8 mouse cellular contexts compared by ENCODE assay signal in genomic region chr7:127769651-127770038, GRCm38 (mm10). TPM values are rescaled to one million over a fixed set of nuclear protein-coding genes. Genes with fewer than 3 reads are reported as not detected.
DNase-seq lines count a peak whose midpoint lies in the region; ATAC-seq and TF ChIP-seq lines count a peak whose summit lies in the region.

Gene Orai3, plus strand, starts transcription at chr7:127769815.

- peaks cover 0 to 27% of the 10 kb centered on the region in 2 experiments; a peak in 2 of 4 replicates for H3K36me3 ChIP-seq in MEL (ENCODE audit: control insufficient read depth in 1 of 2, insufficient read depth in 2 of 2, low read length in 2 of 2)

- H3K79me2 ChIP-seq in MEL (ENCODE audit: control insufficient read depth, insufficient read depth, low read length, poor library complexity), result peaks cover 24% of the 10 kb centered on the region

- peak; percentile 91 for DNase-seq in MEL (ENCODE audit: low read depth, low spot score)
- DNase-seq in cerebellum, adult 9-10 months, result peak; percentile 82
- peak; percentile 63 for DNase-seq in layer of hippocampus, adult 9-10 months (ENCODE audit: low spot score)
- DNase-seq in lung, postnatal 10 days, result peak; percentile 96
- DNase-seq in ovary, postnatal 14 days (ENCODE audit: low spot score), result peak; percentile 80
- peak; percentile 68 for DNase-seq in thymus, postnatal 25 days

- ATAC-seq in frontal cortex, adult (ENCODE audit: low TSS enrichment), result peak; percentile 45
- peak; percentile 68 for ATAC-seq in hematopoietic stem cell, adult 5-6 weeks (replicated peaks in 1 of 2; ENCODE audit: insufficient read depth in 1 of 2, low FRiP score in 2 of 2, low TSS enrichment in 1 of 2, low read depth in 1 of 2, poor library complexity in 2 of 2, severe bottlenecking in 2 of 2)

- H3K27me3 ChIP-seq in MEL (ENCODE audit: control insufficient read depth in 1 of 2, insufficient read depth in 2 of 2, low read length in 2 of 2), result no peaks in the 10 kb centered on the region

- peak within 1 kb of the TSS; percentile 98 for H3K9ac ChIP-seq in MEL (ENCODE audit: control insufficient read depth, low read depth, low read length, poor library complexity, severe bottlenecking)

- peak within 1 kb of the TSS; percentile 82 to 93 for H3K4me3 ChIP-seq in MEL (ENCODE audit: control insufficient read depth in 1 of 2, insufficient read depth in 1 of 2, low read depth in 2 of 2, low read length in 2 of 2)

- no peak for TF ChIP-seq EP300 in MEL (IDR thresholded peaks at IDR 0.05; ENCODE audit: low read depth in 1 of 2, low read length in 2 of 2)

- TF ChIP-seq CTCF in MEL (IDR thresholded peaks at IDR 0.05 in 2 of 3, conservative IDR thresholded peaks at IDR 0.05 in 1 of 3; ENCODE audit: control insufficient read depth in 1 of 3, insufficient read depth in 1 of 3, low read depth in 2 of 3, low read length in 3 of 3, poor library complexity in 1 of 3, severe bottlenecking in 1 of 3), result no peak

- peak; percentile 77 to 90 for TF ChIP-seq POLR2A in MEL (IDR thresholded peaks at IDR 0.05; ENCODE audit: control insufficient read depth in 1 of 2, insufficient read depth in 1 of 2, low read depth in 1 of 2, low read length in 2 of 2, poor library complexity in 1 of 2)

- no peak for TF ChIP-seq RAD21 in MEL (IDR thresholded peaks at IDR 0.05; ENCODE audit: low read depth, low read length)

- peaks cover 5 to 34% of the 10 kb centered on the region in 2 experiments; a peak in 3 of 4 replicates for H3K4me1 ChIP-seq in MEL (ENCODE audit: control insufficient read depth in 1 of 2, insufficient read depth in 2 of 2, low read length in 2 of 2)

- no peaks in the 10 kb centered on the region for H3K9me3 ChIP-seq in MEL (replicated peaks; ENCODE audit: insufficient read depth, low read length)

- peak within 1 kb of the TSS; percentile 93 for H3K27ac ChIP-seq in MEL (ENCODE audit: control insufficient read depth, low read depth, low read length)

TF ChIP-seq in MEL, 35 proteins besides CTCF, POLR2A, EP300 and RAD21:
- peak; percentile 8; the same call in 1 of the 2 replicates for TF ChIP-seq CHD2 (IDR thresholded peaks at IDR 0.05; ENCODE audit: low read length)
- no peak for TF ChIP-seq MEF2A (IDR thresholded peaks at IDR 0.05; ENCODE audit: extremely low read depth, insufficient replicate concordance, low read depth, low read length, poor library complexity, severe bottlenecking)
- peak; percentile 86 for TF ChIP-seq ZMIZ1 (IDR thresholded peaks at IDR 0.05; ENCODE audit: low read depth, low read length)
- 0 out of 2 replicates have a peak, but pooled peaks have one; percentile 32 for TF ChIP-seq MAX (IDR thresholded peaks at IDR 0.05; ENCODE audit: low read length)
- peak; percentile 58; the same call in 1 of the 2 replicates for TF ChIP-seq HCFC1 (IDR thresholded peaks at IDR 0.05; ENCODE audit: low read depth, low read length)
- TF ChIP-seq KAT2A (conservative IDR thresholded peaks at IDR 0.05; ENCODE audit: low read depth, low read length), result no peak
- no peak for TF ChIP-seq BHLHE40 (IDR thresholded peaks at IDR 0.05; ENCODE audit: borderline replicate concordance, low read depth, low read length)
- no peak for TF ChIP-seq ZC3H11A (IDR thresholded peaks at IDR 0.05; ENCODE audit: low read depth, low read length)
- peak; percentile 60; the same call in 1 of the 2 replicates for TF ChIP-seq MAZ (IDR thresholded peaks at IDR 0.05; ENCODE audit: low read depth, low read length)
- TF ChIP-seq MYB (IDR thresholded peaks at IDR 0.05; ENCODE audit: low read depth, low read length), result no peak
- peak; percentile 78 for TF ChIP-seq ELF1 (IDR thresholded peaks at IDR 0.05; ENCODE audit: low read depth, low read length)
- peak; percentile 89 for TF ChIP-seq USF1 (IDR thresholded peaks at IDR 0.05; ENCODE audit: low read depth, low read length)
- no peak for TF ChIP-seq ZNF384 (IDR thresholded peaks at IDR 0.05; ENCODE audit: low read depth, low read length)
- peak; percentile 66; the same call in 1 of the 2 replicates for TF ChIP-seq MXI1 (IDR thresholded peaks at IDR 0.05; ENCODE audit: low read depth, low read length)
- TF ChIP-seq NRF1 (IDR thresholded peaks at IDR 0.05; ENCODE audit: insufficient read depth, low read depth, low read length, poor library complexity, severe bottlenecking), result no peak
- peak; percentile 89 for TF ChIP-seq POLR2AphosphoS2 (IDR thresholded peaks at IDR 0.05; ENCODE audit: low read length)
- TF ChIP-seq UBTF (IDR thresholded peaks at IDR 0.05; ENCODE audit: borderline replicate concordance, insufficient read depth, low read depth, low read length), result no peak; the same call in 1 of the 2 replicates
- TF ChIP-seq ZKSCAN1 (IDR thresholded peaks at IDR 0.05; ENCODE audit: low read depth, low read length), result no peak
- TF ChIP-seq TBP (IDR thresholded peaks at IDR 0.05; ENCODE audit: low read depth, low read length), result peak; percentile 89
- TF ChIP-seq USF2 (IDR thresholded peaks at IDR 0.05; ENCODE audit: borderline replicate concordance in 1 of 2, insufficient read depth in 1 of 2, low read depth in 1 of 2, low read length in 2 of 2), result no peak
- TF ChIP-seq POLR2AphosphoS5 (IDR thresholded peaks at IDR 0.05; ENCODE audit: borderline replicate concordance, low read depth, low read length), result no peak
- no peak for TF ChIP-seq GATA1 (IDR thresholded peaks at IDR 0.05; ENCODE audit: low read depth, low read length)
- TF ChIP-seq TAL1 (IDR thresholded peaks at IDR 0.05; ENCODE audit: low read length), result no peak
- no peak for TF ChIP-seq GABPA (IDR thresholded peaks at IDR 0.05; ENCODE audit: low read depth, low read length)
- peak; percentile 35; the same call in 1 of the 2 replicates for TF ChIP-seq MYC (IDR thresholded peaks at IDR 0.05; ENCODE audit: low read depth, low read length)
- TF ChIP-seq SMC3 (IDR thresholded peaks at IDR 0.05; ENCODE audit: low read depth, low read length), result no peak; the same call in 1 of the 2 replicates
- no peak for TF ChIP-seq E2F4 (IDR thresholded peaks at IDR 0.05; ENCODE audit: borderline replicate concordance, low read depth, low read length)
- TF ChIP-seq TCF12 (IDR thresholded peaks at IDR 0.05; ENCODE audit: low read depth, low read length), result peak; percentile 44; the same call in 1 of the 2 replicates
- TF ChIP-seq NELFE (IDR thresholded peaks at IDR 0.05; ENCODE audit: low read depth, low read length), result peak; percentile 97
- no peak for TF ChIP-seq CHD1 (IDR thresholded peaks at IDR 0.05; ENCODE audit: low read depth, low read length)
- TF ChIP-seq SIN3A (IDR thresholded peaks at IDR 0.05; ENCODE audit: low read length), result peak; percentile 79
- TF ChIP-seq RCOR1 (IDR thresholded peaks at IDR 0.05; ENCODE audit: low read depth, low read length), result no peak
- no peak for TF ChIP-seq MAFK (IDR thresholded peaks at IDR 0.05; ENCODE audit: borderline replicate concordance, low read depth, low read length)
- TF ChIP-seq JUND (IDR thresholded peaks at IDR 0.05; ENCODE audit: low read depth, low read length), result no peak
- TF ChIP-seq ETS1 (IDR thresholded peaks at IDR 0.05; ENCODE audit: low read depth, low read length), result no peak

RNA-seq across cellular contexts. Expression of gene Orai3, which starts in this region (rescaled TPM):
- total RNA-seq in MEL (2012; rRNA removed), result 31.4 and 37.5 TPM in 2 replicates
- 10 to 100 TPM in 1 of 2 experiments, not detected in 1; 47.2 TPM for polyA plus RNA-seq in MEL (2012; ENCODE audit: insufficient read depth in 1 of 2, insufficient read length in 2 of 2, low read depth in 1 of 2, low replicate concordance in 2 of 2, missing spikeins in 1 of 2)
- total RNA-seq in hematopoietic stem cell, adult 5-6 weeks (2017), result 25.3 and 34.4 TPM in 2 replicates

Comparison
In these comparisons a context has a peak if more than half of its experiments do, and no peak if none do; other contexts are left out.
1. Peak in every context shown above with its lines: DNase-seq, ATAC-seq, H3K4me3 ChIP-seq and H3K27ac ChIP-seq.